Mouse (Mus musculus) heart, adult 2 months (tissue): ENCODE data around the gene Akt1s1. TPM values are rescaled to one million over a fixed set of nuclear protein-coding genes. Genes with fewer than 3 reads are reported as not detected.
"Not testable (repeated sequence)": the region's sequence is repeated elsewhere in the genome, so short reads cannot be mapped to it uniquely, and the experiment has no call there.

Experiments
- DNase-seq, 2 experiments: peaks; one replicate each; pipeline ENCODE4 v3.0.0; 2021
- H3K27ac ChIP-seq: fragments of 200-600 bp; 2 replicates; pipeline ENCODE4 v1.8.1; 2022
- H3K27me3 ChIP-seq: fragments of 200-500 bp; 2 replicates; pipeline ENCODE4 v1.6.1; 2012; ENCODE audit warnings: mild to moderate bottlenecking, low read length, inconsistent platforms, mixed read lengths; ENCODE audit not compliant: control insufficient read depth, insufficient read depth
- H3K36me3 ChIP-seq: fragments of 200-500 bp; 2 replicates; pipeline ENCODE4 v1.6.1; 2012; ENCODE audit warnings: low read length, inconsistent platforms; ENCODE audit not compliant: control insufficient read depth, insufficient read depth
- H3K4me1 ChIP-seq: fragments of 200-500 bp; 2 replicates; pipeline ENCODE4 v1.6.1; 2011; ENCODE audit warnings: low read length; ENCODE audit not compliant: control insufficient read depth, insufficient read depth
- H3K4me3 ChIP-seq: fragments of 200-600 bp; 2 replicates; pipeline ENCODE4 v1.8.1; 2022
- H3K79me2 ChIP-seq: fragments of 200-500 bp; replicated peaks from 2 replicates; pipeline ENCODE4 v1.6.1; 2012; ENCODE audit warnings: mild to moderate bottlenecking, inconsistent platforms, low read length, moderate library complexity, mixed read lengths; ENCODE audit not compliant: control insufficient read depth, insufficient read depth
- H3K9ac ChIP-seq: fragments of 200-500 bp; 2 replicates; pipeline ENCODE4 v1.6.1; 2012; ENCODE audit warnings: low read depth, mild to moderate bottlenecking, control low read depth, inconsistent platforms, low read length, mixed read lengths
- CTCF ChIP-seq: fragments of 200-600 bp; IDR thresholded peaks from 2 replicates; pipeline ENCODE4 v1.8.1; 2022; ENCODE audit warnings: antibody characterized with exemption, mild to moderate bottlenecking, moderate library complexity
- EP300 ChIP-seq: fragments of 200-500 bp; IDR thresholded peaks from 2 replicates; pipeline ENCODE4 v1.6.1; 2011; ENCODE audit warnings: low read depth, low read length, control low read depth; ENCODE audit not compliant: insufficient read depth
- POLR2A ChIP-seq: fragments of 200-500 bp; IDR thresholded peaks from 2 replicates; pipeline ENCODE4 v1.6.1; 2011; ENCODE audit warnings: mild to moderate bottlenecking, low read depth, low read length, control low read depth; ENCODE audit not compliant: insufficient read depth
- WGBS: fragments of 180-500 bp; shearing (Covaris S2); methylation state at CpG from one replicate; pipeline ENCODE4 v1.1.7; 2018; 5-methylcytosine and 5-hydroxymethylcytosine counted together
- intact Hi-C: fragments of 180-260 bp; cut with DNase I; formaldehyde crosslinking; loops from one replicate; pipeline ENCODE4 v1.15.1; 2025
- polyA plus RNA-seq: library from polyadenylated mRNA; depleted of rRNA; stranded (reverse); fragments of >200 nt; gene quantifications from 2 replicates; pipeline ENCODE4 v1.2.3, GENCODE M21; 2012
- total RNA-seq, 2 experiments: library from RNA; stranded (reverse); gene quantifications; 2 replicates each; pipeline ENCODE4 v1.2.3; 2021

The Akt1s1 gene
- total and polyA plus RNA-seq, 3 experiments = 62.6 to 72.8 (median 63.0) TPM

DNA sequence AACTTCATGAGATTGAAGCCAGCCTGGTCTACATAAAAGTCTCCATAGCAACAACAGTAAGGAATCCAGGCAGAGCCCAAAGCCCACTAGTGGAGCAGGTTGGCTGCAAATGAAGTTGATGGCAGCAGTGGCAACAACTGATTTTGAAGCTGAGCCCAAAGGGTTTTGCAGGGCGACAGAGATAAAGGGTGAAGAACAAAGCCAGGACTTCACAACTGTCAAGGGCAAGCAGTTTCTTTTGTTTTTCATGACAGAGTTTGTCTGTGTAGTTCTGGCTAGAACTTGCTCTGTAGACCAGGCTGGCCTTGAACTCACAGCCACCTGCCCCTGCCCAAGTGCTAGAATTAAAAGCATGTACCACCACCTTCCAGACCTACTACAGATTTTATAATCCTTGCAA lies 22.4 kb downstream of the Akt1s1 start:
- Histone ChIP-seq H3K4me1 (peaks cover 18% of the 10 kb centered on the region), H3K27ac (no peak overlapping the region), H3K4me3 (no peak overlapping the region), H3K79me2 (no peaks in the 10 kb centered on the region), H3K27me3 (no peaks in the 10 kb centered on the region), H3K9ac (no peak overlapping the region), H3K36me3 (no peaks in the 10 kb centered on the region; the same call in 1 of the 2 replicates)
- intact Hi-C loops = loop anchor here (2.0 kb wide), 1 partner anchor 20 kb away; no protein-coding TSS in a partner anchor
- no peak for DNase-seq
- TF ChIP-seq POLR2A (no peak), EP300 (no peak), CTCF (no peak)
- WGBS = 54% methylated on average over 1 of the region's 1 CpGs

- 87% methylated on average over 2 of the region's 2 CpGs for WGBS
- TF ChIP-seq CTCF = peak; percentile 49
- not testable (repeated sequence) for H3K27ac ChIP-seq, H3K9ac ChIP-seq, H3K36me3 ChIP-seq, H3K27me3 ChIP-seq, DNase-seq, H3K79me2 ChIP-seq, H3K4me3 ChIP-seq
- H3K4me1 ChIP-seq = peaks cover 12% of the 10 kb centered on the region
- intact Hi-C loops = loop anchor here (2.0 kb wide), 1 partner anchor 19 kb away; no protein-coding TSS in a partner anchor
Measured at GRCm38 (mm10) chr7:44871774-44872173, 23.0 kb downstream of the Akt1s1 start.

DNA sequence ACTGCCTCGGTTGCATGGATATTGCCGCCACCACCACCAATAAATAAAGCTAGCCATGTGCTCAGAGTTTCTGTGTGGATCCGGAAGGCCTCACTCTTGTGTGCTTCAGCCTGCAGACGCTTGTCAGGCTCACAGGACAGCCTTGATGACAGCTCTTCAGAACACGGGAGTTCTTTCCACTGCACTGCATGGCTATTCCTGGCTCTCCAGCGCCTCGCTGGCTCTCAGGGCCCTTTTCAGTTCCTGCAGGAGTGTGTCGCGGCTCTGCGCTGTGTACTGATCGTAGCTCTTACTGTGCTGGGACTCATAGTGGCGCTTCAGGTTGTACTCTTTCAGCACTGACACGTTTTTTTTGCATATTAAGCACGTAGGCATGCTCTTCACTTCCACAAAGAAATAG lies 29.0 kb downstream of the Akt1s1 start:
- no peaks in the 10 kb centered on the region for H3K27me3 ChIP-seq
- H3K27ac ChIP-seq = peak overlapping the region; percentile 68
- intact Hi-C loops = no loop called here
- peak in 1 of 2 experiments; percentile 71 for DNase-seq
- H3K4me3 ChIP-seq = no peak overlapping the region
- no peaks in the 10 kb centered on the region for H3K36me3 ChIP-seq
- peak; percentile 90 for TF ChIP-seq EP300
- peak; percentile 53 for TF ChIP-seq POLR2A
- TF ChIP-seq CTCF = peak; percentile 24; the same call in 1 of the 2 replicates
- H3K9ac ChIP-seq = no peak overlapping the region
- no peaks in the 10 kb centered on the region for H3K79me2 ChIP-seq
- H3K4me1 ChIP-seq = peaks cover 6% of the 10 kb centered on the region
- 66% methylated on average over 14 of the region's 14 CpGs for WGBS

GRCm38 (mm10) chr7:44883036-44883435 lies 34.2 kb downstream of the Akt1s1 start:
- H3K27me3 ChIP-seq = no peaks in the 10 kb centered on the region
- no peak overlapping the region for H3K4me3 ChIP-seq
- peaks cover 8% of the 10 kb centered on the region; the same call in 1 of the 2 replicates for H3K4me1 ChIP-seq
- intact Hi-C loops = no loop called here
- no peak for TF ChIP-seq CTCF
- TF ChIP-seq EP300 = no peak
- TF ChIP-seq POLR2A = no peak
- no peak overlapping the region for H3K27ac ChIP-seq
- H3K36me3 ChIP-seq = no peaks in the 10 kb centered on the region
- H3K79me2 ChIP-seq = peaks cover 1% of the 10 kb centered on the region; the same call in 1 of the 2 replicates
- H3K9ac ChIP-seq = no peak overlapping the region
- 85% methylated on average over 3 of the region's 3 CpGs for WGBS
- no peak for DNase-seq

- Histone ChIP-seq H3K4me1 (peaks cover 8% of the 10 kb centered on the region), H3K79me2 (peaks cover 1% of the 10 kb centered on the region; the same call in 1 of the 2 replicates), H3K27ac (no peak overlapping the region), H3K36me3 (no peaks in the 10 kb centered on the region), H3K4me3 (no peak overlapping the region), H3K9ac (no peak overlapping the region), H3K27me3 (no peaks in the 10 kb centered on the region)
- DNase-seq = no peak
- no peak for TF ChIP-seq CTCF
- TF ChIP-seq EP300 = no peak
- TF ChIP-seq POLR2A = no peak
- 97% methylated on average over 5 of the region's 5 CpGs for WGBS
- intact Hi-C loops = no loop called here
Measured at GRCm38 (mm10) chr7:44884637-44885036, 35.8 kb downstream of the Akt1s1 start.

DNA sequence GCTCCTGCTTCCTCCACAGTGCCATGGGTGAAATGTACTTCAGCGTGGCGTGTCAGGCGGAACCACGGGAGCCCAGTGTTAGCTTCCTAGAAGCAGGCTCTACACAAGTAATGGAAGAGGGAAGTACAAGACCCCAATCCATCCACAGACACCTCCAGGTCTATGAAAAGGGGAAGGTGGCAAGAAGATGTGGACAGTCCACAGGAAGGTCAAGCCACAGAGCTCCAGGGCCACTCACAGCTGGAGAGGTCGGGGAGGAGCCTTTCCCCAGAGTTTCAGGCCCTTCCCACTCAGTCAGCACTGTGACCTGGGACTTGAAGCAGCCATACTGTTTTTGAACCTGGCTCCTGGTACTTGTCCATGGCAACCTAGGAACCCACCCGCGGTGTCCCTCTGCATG lies 38.2 kb downstream of the Akt1s1 start:
- peaks cover 16% of the 10 kb centered on the region for H3K4me1 ChIP-seq
- WGBS = 92% methylated on average over 7 of the region's 7 CpGs
- H3K4me3 ChIP-seq = no peak overlapping the region
- H3K9ac ChIP-seq = no peak overlapping the region
- no peak for DNase-seq
- H3K79me2 ChIP-seq = peaks cover 5% of the 10 kb centered on the region
- H3K27me3 ChIP-seq = no peaks in the 10 kb centered on the region
- H3K36me3 ChIP-seq = no peaks in the 10 kb centered on the region
- no peak for TF ChIP-seq POLR2A
- no peak for TF ChIP-seq EP300
- no peak for TF ChIP-seq CTCF
- H3K27ac ChIP-seq = no peak overlapping the region
- intact Hi-C loops = no loop called here
